In the genomic region with DNA sequence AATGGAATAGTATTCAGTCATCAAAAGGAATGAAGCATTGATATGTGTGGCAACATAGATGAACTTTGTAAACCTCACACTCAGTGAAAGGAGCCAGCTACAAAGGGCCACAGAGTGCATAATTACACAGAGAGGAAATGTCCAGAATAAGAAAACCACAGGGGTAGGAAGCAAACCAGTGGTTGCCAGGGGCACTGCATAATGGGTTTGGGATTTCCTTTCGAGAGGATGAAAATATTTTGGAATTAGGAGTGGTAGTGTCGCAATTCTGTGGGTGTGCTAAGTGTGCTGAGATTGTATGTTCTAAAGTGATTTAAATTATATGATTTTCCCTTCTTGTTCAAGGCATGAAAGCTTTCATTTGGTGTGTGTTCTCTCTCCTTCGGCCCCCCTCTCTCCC, we compare ENCODE assay signal across 31 mouse cellular contexts. TPM values are rescaled to one million over a fixed set of nuclear protein-coding genes. Genes with fewer than 3 reads are reported as not detected.
"Had no signal": no experiment of that assay in that cellular context is flagged by ENCODE, and none has a peak within 500 bp of the region (broad histone marks: within the 10 kb centered on the region; RNA-seq: fewer than 3 reads in every experiment).

No protein-coding gene starts in this region.

- H3K4me2 ChIP-seq: limb, embryonic 12.5 days; limb, embryonic 13.5 days; limb, embryonic 15.5 days; liver, embryonic 11.5 days; liver, embryonic 12.5 days; liver, embryonic 13.5 days; liver, embryonic 15.5 days; lung, embryonic 14.5 days; lung, embryonic 15.5 days; midbrain, embryonic 11.5 days; midbrain, embryonic 12.5 days; midbrain, embryonic 13.5 days; midbrain, embryonic 15.5 days; neural tube, embryonic 12.5 days; neural tube, embryonic 13.5 days had no signal

- H3K9me3 ChIP-seq: limb, embryonic 10.5 days; limb, embryonic 12.5 days; limb, embryonic 15.5 days; liver, embryonic 12.5 days; liver, embryonic 13.5 days; liver, embryonic 15.5 days; lung, embryonic 15.5 days; midbrain, embryonic 15.5 days; neural tube, embryonic 13.5 days had no signal

- H3K4me1 ChIP-seq: limb, embryonic 12.5 days; limb, embryonic 13.5 days; limb, embryonic 15.5 days; liver, embryonic 12.5 days; liver, embryonic 13.5 days; liver, embryonic 15.5 days; lung, embryonic 15.5 days; midbrain, embryonic 12.5 days; midbrain, embryonic 13.5 days; midbrain, embryonic 15.5 days; neural tube, embryonic 12.5 days; neural tube, embryonic 13.5 days had no signal

- H3K36me3 ChIP-seq: limb, embryonic 10.5 days; limb, embryonic 12.5 days; limb, embryonic 13.5 days; limb, embryonic 15.5 days; liver, embryonic 12.5 days; liver, embryonic 13.5 days; liver, embryonic 15.5 days; lung, embryonic 15.5 days; midbrain, embryonic 12.5 days; midbrain, embryonic 13.5 days; midbrain, embryonic 15.5 days; neural tube, embryonic 12.5 days; neural tube, embryonic 13.5 days had no signal

- ATAC-seq: liver, embryonic 12.5 days; liver, postnatal 0 days; midbrain, embryonic 13.5 days; midbrain, embryonic 15.5 days; midbrain, embryonic 16.5 days had no signal

- DNase-seq: layer of hippocampus, postnatal 36 days; left cerebral cortex, postnatal 4 days; liver; liver, embryonic 13.5 days; liver, postnatal 0 days; lung, embryonic 14.5 days; midbrain, embryonic 14.5 days had no signal

- H3K9ac ChIP-seq: limb, embryonic 12.5 days; limb, embryonic 13.5 days; limb, embryonic 15.5 days; liver, embryonic 12.5 days; liver, embryonic 13.5 days; liver, embryonic 14.5 days; liver, embryonic 15.5 days; liver, postnatal 0 days; lung, embryonic 14.5 days; lung, embryonic 15.5 days; midbrain, embryonic 12.5 days; midbrain, embryonic 13.5 days; midbrain, embryonic 15.5 days; neural tube, embryonic 12.5 days; neural tube, embryonic 13.5 days had no signal

- H3K4me3 ChIP-seq: left cerebral cortex, adult 2 months; limb, embryonic 10.5 days; limb, embryonic 12.5 days; limb, embryonic 13.5 days; limb, embryonic 15.5 days; liver, embryonic 12.5 days; liver, embryonic 13.5 days; liver, embryonic 15.5 days; lung, embryonic 15.5 days; megakaryocyte, embryonic 14.5 days; midbrain, embryonic 10.5 days; midbrain, embryonic 12.5 days; midbrain, embryonic 13.5 days; midbrain, embryonic 15.5 days; myocyte; neural tube, embryonic 12.5 days; neural tube, embryonic 13.5 days had no signal

- H3K27ac ChIP-seq: left cerebral cortex, adult 2 months; limb, embryonic 10.5 days; limb, embryonic 12.5 days; limb, embryonic 13.5 days; limb, embryonic 15.5 days; liver, embryonic 12.5 days; liver, embryonic 13.5 days; liver, embryonic 14.5 days; liver, embryonic 15.5 days; lung, embryonic 15.5 days; macrophage; midbrain, embryonic 10.5 days; midbrain, embryonic 12.5 days; midbrain, embryonic 13.5 days; midbrain, embryonic 15.5 days; neural tube, embryonic 12.5 days; neural tube, embryonic 13.5 days had no signal

RNA-seq across cellular contexts. Expression of a gene that starts 16.4 kb away (rescaled TPM):
- polyA plus RNA-seq: liver, adult 2 months; liver, embryonic 11.5 days; liver, embryonic 12.5 days; liver, embryonic 13.5 days; liver, embryonic 15.5 days; liver, embryonic 16.5 days; liver, postnatal 0 days; lung, embryonic 14.5 days; macrophage; midbrain, postnatal 0 days; myocyte had no signal
